15 mouse cellular contexts compared by ENCODE assay signal in genomic region chr9:47906521-47906920, GRCm38 (mm10).
"Had no signal": no experiment of that assay in that cellular context is flagged by ENCODE, and none has a peak within 500 bp of the region (broad histone marks: within the 10 kb centered on the region; RNA-seq: fewer than 3 reads in every experiment).

No protein-coding gene starts in this region.

- H3K36me3 ChIP-seq: limb, embryonic 13.5 days; midbrain, embryonic 12.5 days; neural tube, embryonic 15.5 days had no signal

- H3K9me3 ChIP-seq: limb, embryonic 13.5 days; midbrain, embryonic 12.5 days; neural tube, embryonic 15.5 days had no signal

- DNase-seq: kidney, adult 11 months; kidney, adult 9 months; kidney, postnatal 14 days; layer of hippocampus, postnatal 36 days; left cerebral cortex, postnatal 4 days; lung, adult 18-20 months; lung, postnatal 14 days; right cerebral cortex, postnatal 4 days; spleen, adult 18-20 months; thymus, postnatal 36 days had no signal

- H3K4me2 ChIP-seq: limb, embryonic 13.5 days; midbrain, embryonic 12.5 days; neural tube, embryonic 15.5 days had no signal

- H3K27ac ChIP-seq: limb, embryonic 13.5 days; liver, embryonic 14.5 days; midbrain, embryonic 12.5 days; neural tube, embryonic 15.5 days had no signal

- H3K27me3 ChIP-seq: limb, embryonic 13.5 days had no signal

- H3K4me3 ChIP-seq: limb, embryonic 13.5 days; midbrain, embryonic 12.5 days; myocyte; neural tube, embryonic 15.5 days had no signal

- H3K9ac ChIP-seq: limb, embryonic 13.5 days; liver, embryonic 14.5 days; midbrain, embryonic 12.5 days; neural tube, embryonic 15.5 days had no signal
